Mouse (Mus musculus) v-Abl transformed pro-B cells (cell line): ENCODE results near the gene Ccl1.

Experiments
- in situ Hi-C, 2 experiments: fragments of 400-800 bp; cut with MboI; formaldehyde crosslinking; loops; one replicate each; pipeline ENCODE4 v1.15.1; 2025; ENCODE audit not compliant: unreplicated experiment in 2 of 2

Ccl1 gene

GRCm38 (mm10) chr11:82163285-82163684 lies 142.2 kb downstream of the Ccl1 start:
- in situ Hi-C loops: loop anchor here in 1 of 2 experiments (25.0 kb wide), 1 partner anchor 526 kb away; no protein-coding TSS in a partner anchor

GRCm38 (mm10) chr11:82159126-82159525 lies 146.4 kb downstream of the Ccl1 start:
- in situ Hi-C loops: loop anchor here in 1 of 2 experiments (25.0 kb wide), 1 partner anchor 522 kb away; no protein-coding TSS in a partner anchor

- in situ Hi-C loops: no loop called here
These were observed 165.9 kb downstream of the Ccl1 start for GRCm38 (mm10) chr11:82139492-82140094.

- in situ Hi-C loops: no loop called here
These were observed 169.3 kb downstream of the Ccl1 start for GRCm38 (mm10) chr11:82136196-82136595.

GRCm38 (mm10) chr11:82132977-82133376 lies 172.5 kb downstream of the Ccl1 start:
- in situ Hi-C loops: no loop called here
